Mouse (Mus musculus): Measurements from ENCODE around the gene Zbtb24. TPM values are rescaled to one million over a fixed set of nuclear protein-coding genes. Genes with fewer than 3 reads are reported as not detected.

Zbtb24 gene
- total RNA-seq, 2 experiments from 2014 or later = 6.0 to 8.5 TPM

DNA sequence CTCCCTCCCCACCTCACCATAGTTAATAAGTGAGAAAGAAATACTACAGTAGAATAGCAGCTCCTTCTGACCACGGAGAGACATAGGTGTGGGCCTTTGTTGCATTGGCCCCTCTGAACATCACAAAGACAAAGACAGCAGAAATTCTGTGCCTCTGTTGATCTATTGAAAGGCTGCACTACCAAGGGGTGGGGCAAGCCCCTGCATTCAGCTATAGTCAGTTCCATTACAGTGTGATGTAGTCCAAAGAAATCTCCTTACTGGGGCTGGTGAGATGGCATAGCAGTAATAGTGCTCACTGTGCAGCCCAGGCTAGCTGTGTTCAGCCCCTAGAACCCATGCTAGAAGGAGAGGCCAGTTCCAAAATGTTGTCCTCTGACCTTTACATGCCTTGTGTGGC lies 54.8 kb downstream of the Zbtb24 start:
- no peak for DNase-seq

DNA sequence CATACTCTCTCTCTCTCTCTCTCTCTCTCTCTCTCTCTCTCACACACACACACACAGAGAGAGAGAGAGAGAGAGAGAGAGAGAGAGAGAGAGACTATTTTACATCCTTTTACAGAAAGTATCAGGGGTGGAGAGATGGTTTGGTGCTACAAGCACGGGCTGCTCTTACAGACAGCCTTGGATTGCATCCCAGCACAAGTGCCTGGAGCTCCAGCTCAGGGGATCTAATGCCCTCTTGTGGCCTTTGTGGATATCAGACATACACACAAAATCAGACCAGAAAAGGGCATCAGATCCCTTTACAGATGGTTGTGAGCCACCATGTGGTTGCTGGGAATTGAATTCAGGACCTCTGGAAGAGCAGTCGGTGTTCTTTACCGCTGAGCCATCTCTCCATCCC lies 55.3 kb downstream of the Zbtb24 start:
- DNase-seq = peak; percentile 53

DNA sequence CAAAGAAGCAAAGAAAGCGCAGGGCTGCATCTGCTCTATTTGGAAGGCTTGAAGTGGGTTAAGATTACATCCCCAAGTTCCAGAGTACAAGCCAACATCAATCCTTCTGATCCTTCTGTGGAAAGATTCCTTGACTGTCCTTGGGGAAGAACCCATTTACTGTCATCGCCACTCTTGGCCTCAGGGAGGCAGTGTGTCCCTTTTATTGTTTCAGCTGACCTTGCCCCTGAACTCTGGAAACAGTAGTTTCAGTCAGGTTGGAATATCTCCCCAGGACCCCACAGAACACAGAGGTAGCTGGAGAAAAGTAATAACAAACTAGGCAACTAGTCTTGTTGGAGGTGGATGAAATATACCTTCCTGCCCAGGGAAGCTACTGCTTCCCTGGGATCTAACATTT lies 59.0 kb downstream of the Zbtb24 start:
- no peak for DNase-seq

DNA sequence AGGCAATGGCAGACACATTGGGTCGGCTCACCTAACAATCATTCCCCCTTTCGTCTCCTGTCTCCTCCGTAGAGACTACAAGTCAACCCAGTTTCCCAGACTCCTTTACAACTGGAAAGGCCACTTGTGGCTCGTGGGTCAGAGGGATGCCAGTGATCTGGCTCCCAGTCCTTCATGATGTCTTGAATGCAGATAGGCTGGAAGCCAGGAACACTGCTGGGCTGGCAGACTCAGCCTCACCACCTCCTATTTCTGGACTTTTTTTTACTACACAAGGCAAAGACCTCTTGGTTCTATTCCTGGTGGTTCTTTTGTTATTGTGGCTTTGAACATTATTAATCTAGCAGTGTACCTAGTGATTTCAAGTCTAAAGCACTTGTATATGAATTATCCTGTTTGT lies 64.1 kb downstream of the Zbtb24 start:
- no peak for DNase-seq

DNA sequence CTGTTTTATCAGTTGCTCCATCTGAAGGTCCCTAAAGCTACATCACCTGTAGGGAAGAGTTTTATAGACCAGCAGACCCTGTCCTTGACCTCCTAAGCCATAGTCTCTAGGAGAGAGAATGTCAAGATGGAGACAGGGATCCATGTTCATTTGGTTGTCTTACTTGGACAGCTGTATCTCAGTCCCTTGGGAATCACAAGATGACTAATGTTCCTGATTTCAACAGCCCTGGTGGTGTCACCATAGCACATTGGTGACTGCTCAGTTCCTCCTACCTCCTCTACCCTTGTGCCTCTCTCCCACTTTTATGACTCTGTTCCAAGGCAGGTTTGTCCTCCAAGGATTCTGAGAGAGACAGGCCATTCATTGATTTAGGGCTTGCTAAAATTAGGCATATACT lies 64.7 kb downstream of the Zbtb24 start:
- DNase-seq = no peak

Other genes with a start within 250 kb of the Zbtb24 start
- 1 to 10 TPM; 7.6 to 9.9 TPM for gene Fig4, start 147.1 kb upstream of the Zbtb24 start, total RNA-seq (2021)
- not detected for gene Ak9, start 146.4 kb upstream of the Zbtb24 start, total RNA-seq (2021)
- gene Mical1, start 25.9 kb downstream of the Zbtb24 start, total RNA-seq (2021) = 10 to 100 TPM; 17.3 to 26.9 TPM
- 10 to 100 TPM; 12.8 to 14.3 TPM for gene Smpd2, start 40.0 kb downstream of the Zbtb24 start, total RNA-seq (2021)
- not detected for gene Ppil6, start 40.1 kb downstream of the Zbtb24 start, total RNA-seq (2021)
- 100 to 1,000 TPM; 173 to 184 TPM for gene Cd164, start 69.0 kb downstream of the Zbtb24 start, total RNA-seq (2021)